Mouse (Mus musculus) heart, adult 2 months (tissue): ENCODE measurements at regions not wholly inside any gene's neighbourhood (a gene's known extent, or its start where the extent isn't known, plus 50 kb on each side); places are given as distances from the start of the nearest gene placed in this dataset.

ENCODE experiments used
- DNase-seq, 2 experiments: peaks; one replicate each; pipeline ENCODE4 v3.0.0; 2021
- H3K27ac ChIP-seq: fragments of 200-600 bp; 2 replicates; pipeline ENCODE4 v1.8.1; 2022
- H3K27me3 ChIP-seq: fragments of 200-500 bp; 2 replicates; pipeline ENCODE4 v1.6.1; 2012; ENCODE audit warnings: mild to moderate bottlenecking, low read length, inconsistent platforms, mixed read lengths; ENCODE audit not compliant: control insufficient read depth, insufficient read depth
- H3K36me3 ChIP-seq: fragments of 200-500 bp; 2 replicates; pipeline ENCODE4 v1.6.1; 2012; ENCODE audit warnings: low read length, inconsistent platforms; ENCODE audit not compliant: control insufficient read depth, insufficient read depth
- H3K4me1 ChIP-seq: fragments of 200-500 bp; 2 replicates; pipeline ENCODE4 v1.6.1; 2011; ENCODE audit warnings: low read length; ENCODE audit not compliant: control insufficient read depth, insufficient read depth
- H3K4me3 ChIP-seq: fragments of 200-600 bp; 2 replicates; pipeline ENCODE4 v1.8.1; 2022
- H3K79me2 ChIP-seq: fragments of 200-500 bp; replicated peaks from 2 replicates; pipeline ENCODE4 v1.6.1; 2012; ENCODE audit warnings: mild to moderate bottlenecking, inconsistent platforms, low read length, moderate library complexity, mixed read lengths; ENCODE audit not compliant: control insufficient read depth, insufficient read depth
- H3K9ac ChIP-seq: fragments of 200-500 bp; 2 replicates; pipeline ENCODE4 v1.6.1; 2012; ENCODE audit warnings: low read depth, mild to moderate bottlenecking, control low read depth, inconsistent platforms, low read length, mixed read lengths
- CTCF ChIP-seq: fragments of 200-600 bp; IDR thresholded peaks from 2 replicates; pipeline ENCODE4 v1.8.1; 2022; ENCODE audit warnings: antibody characterized with exemption, mild to moderate bottlenecking, moderate library complexity
- EP300 ChIP-seq: fragments of 200-500 bp; IDR thresholded peaks from 2 replicates; pipeline ENCODE4 v1.6.1; 2011; ENCODE audit warnings: low read depth, low read length, control low read depth; ENCODE audit not compliant: insufficient read depth
- POLR2A ChIP-seq: fragments of 200-500 bp; IDR thresholded peaks from 2 replicates; pipeline ENCODE4 v1.6.1; 2011; ENCODE audit warnings: mild to moderate bottlenecking, low read depth, low read length, control low read depth; ENCODE audit not compliant: insufficient read depth
- WGBS: fragments of 180-500 bp; shearing (Covaris S2); methylation state at CpG from one replicate; pipeline ENCODE4 v1.1.7; 2018; 5-methylcytosine and 5-hydroxymethylcytosine counted together
- intact Hi-C: fragments of 180-260 bp; cut with DNase I; formaldehyde crosslinking; loops from one replicate; pipeline ENCODE4 v1.15.1; 2025

DNA sequence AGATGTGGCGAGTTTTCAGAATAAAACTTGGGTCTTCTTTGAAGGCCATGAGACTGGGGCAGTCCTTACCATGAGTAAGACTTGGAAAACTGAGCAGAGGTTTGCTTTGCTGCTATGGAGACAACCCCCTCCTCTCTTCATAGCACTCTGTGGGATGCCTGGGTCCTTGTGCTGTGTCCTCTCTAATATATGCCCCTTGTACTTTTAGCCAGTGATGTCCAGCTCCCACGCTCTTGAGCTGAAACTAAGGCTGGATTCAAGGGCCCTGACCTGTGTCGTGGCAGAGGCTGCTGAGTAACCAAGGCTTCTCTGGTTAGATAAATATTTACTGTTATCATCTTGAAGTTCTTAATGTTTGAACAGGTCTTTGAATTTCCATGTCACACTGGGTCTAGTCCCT is 236.8 kb downstream of the Zfp326 start:
- no peak for DNase-seq
- no peaks in the 10 kb centered on the region for H3K4me1 ChIP-seq
- intact Hi-C loops: no loop called here
- no peak overlapping the region for H3K4me3 ChIP-seq
- no peak overlapping the region for H3K27ac ChIP-seq
- H3K9ac ChIP-seq: no peak overlapping the region
- no peaks in the 10 kb centered on the region for H3K27me3 ChIP-seq
- no peak for TF ChIP-seq CTCF
- no peak for TF ChIP-seq POLR2A
- no peak for TF ChIP-seq EP300
- WGBS: 90% methylated on average over 3 of the region's 3 CpGs
- no peaks in the 10 kb centered on the region for H3K36me3 ChIP-seq
- no peaks in the 10 kb centered on the region for H3K79me2 ChIP-seq

DNA sequence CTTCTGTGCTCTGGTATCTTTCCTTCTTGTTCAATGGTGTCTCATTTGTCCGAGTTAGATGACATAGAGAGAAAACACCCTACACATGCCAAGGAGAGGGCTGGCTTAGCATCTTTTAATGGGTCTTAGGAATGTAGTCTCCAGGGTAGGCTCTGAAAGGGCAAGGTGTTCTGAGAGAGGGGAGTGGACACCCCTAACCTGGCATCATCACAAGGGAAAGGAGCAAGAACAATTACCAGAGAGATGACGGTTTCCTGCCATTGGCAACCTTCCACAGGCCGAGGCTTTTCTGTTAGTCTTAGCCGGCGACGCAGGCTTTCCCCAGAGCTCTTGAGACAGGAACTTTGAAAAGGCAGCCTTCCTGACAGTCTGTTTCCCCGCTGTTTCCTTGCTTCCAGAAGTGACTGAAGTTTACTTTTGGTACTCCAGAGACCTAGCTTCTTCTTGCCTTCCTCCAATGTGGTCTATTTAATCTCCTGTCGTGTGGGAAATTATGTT is 232.2 kb downstream of the Zfp326 start:
- Histone ChIP-seq H3K27me3 (no peaks in the 10 kb centered on the region), H3K4me1 (no peaks in the 10 kb centered on the region), H3K79me2 (no peaks in the 10 kb centered on the region), H3K4me3 (no peak overlapping the region), H3K27ac (no peak overlapping the region), H3K9ac (no peak overlapping the region), H3K36me3 (no peaks in the 10 kb centered on the region)
- no peak for DNase-seq
- 27% methylated on average over 8 of the region's 8 CpGs for WGBS
- intact Hi-C loops: no loop called here
- no peak for TF ChIP-seq EP300
- TF ChIP-seq POLR2A: no peak
- TF ChIP-seq CTCF: no peak

GRCm38 (mm10) chr5:106102255-106102654 is 225.9 kb downstream of the Zfp326 start:
- Histone ChIP-seq H3K9ac (no peak overlapping the region), H3K79me2 (no peaks in the 10 kb centered on the region), H3K36me3 (no peaks in the 10 kb centered on the region), H3K4me3 (no peak overlapping the region), H3K27me3 (no peaks in the 10 kb centered on the region), H3K27ac (no peak overlapping the region), H3K4me1 (no peaks in the 10 kb centered on the region)
- intact Hi-C loops: no loop called here
- WGBS: 89% methylated on average over 4 of the region's 4 CpGs
- DNase-seq: no peak
- TF ChIP-seq EP300 (no peak), CTCF (no peak), POLR2A (no peak)

DNA sequence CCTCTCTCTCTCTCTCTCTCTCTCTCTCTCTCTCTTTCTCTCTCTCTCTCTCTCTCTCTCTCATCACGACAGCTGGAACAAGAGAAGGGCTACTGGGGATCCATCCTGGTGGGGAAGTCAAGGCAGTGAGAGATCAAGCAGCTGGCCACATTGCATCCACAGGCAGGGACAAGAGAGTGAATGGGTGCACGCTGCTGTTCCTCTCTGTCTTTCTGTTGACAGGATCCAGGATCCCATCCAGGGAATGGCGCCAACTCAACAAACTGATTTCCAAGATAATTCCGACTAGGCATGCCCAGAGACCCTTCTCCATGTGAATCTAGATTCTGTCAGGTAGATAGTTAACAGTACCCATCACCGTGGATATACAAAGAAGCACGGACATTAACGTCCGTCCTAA is 222.5 kb downstream of the Zfp326 start:
- Histone ChIP-seq H3K27ac (no peak overlapping the region), H3K27me3 (no peaks in the 10 kb centered on the region), H3K4me1 (no peaks in the 10 kb centered on the region), H3K4me3 (no peak overlapping the region), H3K9ac (no peak overlapping the region), H3K36me3 (no peaks in the 10 kb centered on the region), H3K79me2 (no peaks in the 10 kb centered on the region)
- WGBS: 56% methylated on average over 8 of the region's 8 CpGs
- no peak for TF ChIP-seq POLR2A
- TF ChIP-seq CTCF: no peak
- TF ChIP-seq EP300: no peak
- intact Hi-C loops: no loop called here
- DNase-seq: no peak

- TF ChIP-seq CTCF: no peak
- no peak overlapping the region for H3K27ac ChIP-seq
These were observed 213.0 kb downstream of the Zfp326 start for GRCm38 (mm10) chr5:106089332-106089731.

GRCm38 (mm10) chr5:106088478-106089185 is 212.3 kb downstream of the Zfp326 start:
- Histone ChIP-seq H3K27ac (no peak overlapping the region), H3K9ac (no peak overlapping the region), H3K27me3 (no peaks in the 10 kb centered on the region), H3K36me3 (no peaks in the 10 kb centered on the region), H3K4me3 (no peak overlapping the region), H3K4me1 (no peaks in the 10 kb centered on the region), H3K79me2 (no peaks in the 10 kb centered on the region)
- intact Hi-C loops: no loop called here
- TF ChIP-seq CTCF (no peak), EP300 (no peak), POLR2A (no peak)
- no peak for DNase-seq
- WGBS: 85% methylated on average over 5 of the region's 5 CpGs

More at GRCm38 (mm10) chr5:106089332-106089731, 213.0 kb downstream of the Zfp326 start:
- H3K9ac ChIP-seq: no peak overlapping the region
- no peak for DNase-seq
- no peaks in the 10 kb centered on the region for H3K79me2 ChIP-seq
- H3K36me3 ChIP-seq: no peaks in the 10 kb centered on the region
- no peak overlapping the region for H3K4me3 ChIP-seq
- H3K4me1 ChIP-seq: no peaks in the 10 kb centered on the region
- no peaks in the 10 kb centered on the region for H3K27me3 ChIP-seq
- WGBS: 77% methylated on average over 7 of the region's 7 CpGs
- intact Hi-C loops: no loop called here
